Mouse (Mus musculus) embryo, embryonic 10 days (tissue): ENCODE measurements around the gene Golim4.

Source experiments
- DNase-seq: peaks from one replicate; pipeline ENCODE4 v3.0.0-alpha.2; 2015; ENCODE audit warnings: low spot score

Gene Golim4

GRCm38 (mm10) chr3:75925123-75925522 lies 31.6 kb downstream of the Golim4 start:
- no peak for DNase-seq

DNA sequence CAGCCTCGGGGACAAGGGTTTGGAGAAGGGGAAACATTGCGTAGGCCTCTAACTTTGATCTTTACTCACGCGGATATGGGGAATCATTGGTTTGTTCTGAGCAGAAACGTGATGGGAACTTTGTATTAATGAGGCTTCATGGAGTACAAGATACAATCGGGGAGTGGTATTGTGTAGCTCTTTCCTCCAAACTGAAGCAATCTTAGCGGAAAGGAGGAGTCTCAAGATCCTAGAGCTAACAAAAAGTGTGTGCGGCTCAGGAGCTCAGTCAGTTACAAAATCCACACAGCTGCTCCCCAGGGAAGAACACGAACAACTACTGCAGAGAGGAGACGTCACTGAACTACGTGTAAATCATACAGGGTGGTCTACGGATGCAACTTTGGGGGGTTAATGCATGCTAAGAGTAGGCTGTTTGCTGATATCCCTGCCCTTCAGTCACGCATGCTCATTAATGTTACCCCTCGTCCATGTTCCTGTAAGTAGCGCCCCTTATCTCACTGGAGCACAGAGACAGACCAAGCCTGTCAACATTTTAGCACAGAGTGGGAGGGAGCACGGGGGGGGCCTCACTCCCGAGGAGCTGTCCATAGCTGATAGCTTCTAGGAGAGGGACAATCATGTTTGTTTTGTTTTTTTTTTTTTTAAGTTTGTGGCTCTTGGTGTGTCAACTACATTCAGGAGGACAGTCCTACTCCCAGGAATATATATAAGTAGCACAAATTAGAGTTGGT lies 38.8 kb downstream of the Golim4 start:
- DNase-seq, result no peak

GRCm38 (mm10) chr3:75912786-75913185 lies 44.0 kb downstream of the Golim4 start:
- no peak for DNase-seq

GRCm38 (mm10) chr3:75910768-75911167 lies 46.0 kb downstream of the Golim4 start:
- DNase-seq, result no peak

GRCm38 (mm10) chr3:75910257-75910656 lies 46.5 kb downstream of the Golim4 start:
- peak; percentile 67 for DNase-seq

GRCm38 (mm10) chr3:75901903-75902598 lies 54.7 kb downstream of the Golim4 start:
- DNase-seq, result no peak

DNA sequence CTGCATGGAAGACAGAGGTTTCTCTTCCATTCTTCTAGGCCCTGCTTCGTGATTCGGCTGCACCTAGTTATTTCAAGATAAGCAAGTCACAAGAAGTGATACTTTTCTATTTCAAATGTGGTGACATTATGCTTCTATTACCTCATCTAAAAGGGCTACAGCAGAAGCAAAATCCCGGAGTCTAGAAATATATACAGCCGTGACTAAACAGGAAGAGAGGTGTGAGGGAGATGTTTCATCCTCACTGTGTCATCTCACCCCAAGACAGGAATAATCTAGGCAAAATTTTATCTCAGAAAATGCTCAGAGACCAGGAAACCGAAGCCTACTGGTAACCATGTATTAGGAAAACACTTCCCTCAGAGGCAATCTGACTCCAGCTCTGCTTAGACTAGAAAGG lies 61.7 kb downstream of the Golim4 start:
- no peak for DNase-seq

- no peak for DNase-seq
Observed at GRCm38 (mm10) chr3:75891581-75891980, 65.2 kb downstream of the Golim4 start.

DNA sequence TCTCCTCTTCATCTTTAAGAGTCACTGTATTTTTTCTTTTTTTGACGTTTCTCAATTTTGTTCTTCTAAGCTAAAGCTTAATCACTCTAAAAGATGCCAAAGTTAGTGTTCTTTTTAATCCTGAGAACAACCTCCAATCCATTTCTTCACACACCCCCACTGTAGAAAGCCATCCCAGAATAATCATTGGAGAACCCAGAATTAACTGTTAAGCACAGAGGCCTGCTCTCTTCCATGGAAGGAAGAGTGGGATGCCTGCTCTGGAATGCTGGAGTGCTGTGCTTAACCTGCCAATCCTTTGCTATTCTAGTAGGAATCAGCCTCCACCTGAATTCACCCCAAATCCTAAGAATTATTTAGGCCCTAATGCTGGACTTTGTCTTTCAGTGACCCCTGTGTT lies 67.4 kb downstream of the Golim4 start:
- no peak for DNase-seq

DNA sequence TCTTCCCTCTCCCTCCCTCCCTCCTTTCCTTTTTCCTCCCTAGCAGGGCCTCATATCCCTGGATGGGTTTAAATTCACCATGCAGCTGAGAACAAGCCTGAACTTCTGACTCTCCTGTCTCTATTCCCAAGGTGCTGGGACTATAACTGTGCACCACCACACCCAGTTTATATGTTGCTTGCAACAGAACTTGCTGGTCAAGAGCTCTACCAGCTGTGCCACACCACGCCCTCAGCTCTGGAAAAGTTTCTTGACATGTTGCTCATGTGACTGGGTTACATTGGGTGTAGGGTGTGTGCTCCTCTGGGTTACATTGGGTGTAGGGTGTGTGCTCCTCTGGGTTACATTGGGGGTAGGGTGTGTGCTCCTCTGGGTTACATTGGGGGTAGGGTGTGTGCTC lies 75.2 kb downstream of the Golim4 start:
- no peak for DNase-seq

- DNase-seq, result peak; percentile 9
Observed at GRCm38 (mm10) chr3:75879269-75879668, 77.5 kb downstream of the Golim4 start.

DNA sequence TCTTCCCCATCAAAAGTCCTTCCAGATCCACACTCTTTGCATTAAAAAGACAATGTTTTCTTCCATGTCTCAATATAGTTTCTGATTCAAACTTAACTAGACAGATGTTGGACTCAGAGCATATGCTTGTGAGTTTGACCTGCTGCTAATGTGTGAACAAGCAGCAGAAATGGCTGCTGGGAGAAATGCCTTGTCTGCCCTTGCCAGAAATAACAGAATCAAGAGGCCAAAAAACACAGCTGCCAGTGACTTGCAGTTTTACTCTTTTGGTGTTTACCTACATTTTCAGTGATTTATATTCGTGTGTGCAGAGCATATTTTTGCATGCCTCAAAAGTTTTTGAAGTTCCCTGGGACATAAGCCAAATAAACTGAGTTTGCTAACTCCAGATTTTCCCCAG lies 87.9 kb downstream of the Golim4 start:
- no peak for DNase-seq

DNA sequence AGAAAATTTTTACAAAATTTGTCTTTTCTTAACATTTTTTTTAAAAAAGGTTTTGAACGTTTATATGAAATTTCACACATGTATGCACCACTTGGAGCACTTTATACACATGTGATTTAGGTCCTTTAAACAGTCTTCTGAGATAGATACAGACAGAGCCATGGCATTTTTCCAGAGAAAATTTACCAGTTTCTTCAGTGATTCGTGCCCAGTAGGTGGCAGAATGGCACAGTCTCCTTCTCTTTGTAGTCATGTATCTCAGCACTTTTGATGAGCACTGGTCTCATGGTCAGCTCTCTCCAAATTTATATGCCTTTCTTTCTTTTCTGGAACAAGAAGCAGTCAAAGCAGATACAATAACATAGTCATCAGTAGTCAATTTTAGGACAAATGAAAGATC lies 92.5 kb downstream of the Golim4 start:
- DNase-seq, result peak; percentile 21

GRCm38 (mm10) chr3:75861677-75862076 lies 95.1 kb downstream of the Golim4 start:
- DNase-seq, result peak; percentile 66

- no peak for DNase-seq
Observed at GRCm38 (mm10) chr3:75860760-75861159, 96.0 kb downstream of the Golim4 start.

- no peak for DNase-seq
Observed at GRCm38 (mm10) chr3:75835286-75835967, 121.3 kb downstream of the Golim4 start.

DNA sequence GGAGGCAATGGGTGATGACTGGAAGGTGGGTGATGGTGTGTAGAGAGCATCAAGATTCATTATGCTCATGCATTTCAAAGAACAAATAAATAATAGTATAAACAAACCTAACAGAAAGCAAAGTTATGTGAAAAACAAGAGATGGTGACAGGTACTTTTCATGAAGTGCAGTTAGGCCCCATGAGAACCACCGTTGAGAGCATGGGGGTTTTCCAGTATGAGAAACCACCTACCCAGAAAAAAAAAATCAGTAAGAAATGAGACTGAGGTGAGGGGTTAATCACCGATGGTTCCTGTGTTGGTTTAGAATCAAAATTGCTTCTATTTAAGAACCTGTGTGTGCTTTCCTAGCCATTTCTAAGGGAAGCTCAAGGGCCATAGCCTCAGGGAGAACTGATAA lies 121.9 kb downstream of the Golim4 start:
- no peak for DNase-seq
